Mouse (Mus musculus): ENCODE results near the gene Frmd4b.
A peak's percentile ranks its signal among the peaks of the same experiment; 100 is the strongest.
"Not testable (repeated sequence)": the region's sequence is repeated elsewhere in the genome, so short reads cannot be mapped to it uniquely, and the experiment has no call there.

Frmd4b gene

GRCm38 (mm10) chr6:97290687-97291086 is 326.7 kb downstream of the Frmd4b start:
- no peak for DNase-seq (ENCODE audit: low spot score)

- DNase-seq (ENCODE audit: low spot score): no peak
Measured at GRCm38 (mm10) chr6:97289838-97290237, 327.5 kb downstream of the Frmd4b start.

- no peak for DNase-seq (ENCODE audit: low spot score)
Measured at GRCm38 (mm10) chr6:97289316-97289820, 328.0 kb downstream of the Frmd4b start.

GRCm38 (mm10) chr6:97288047-97288855 is 329.1 kb downstream of the Frmd4b start:
- DNase-seq (ENCODE audit: low spot score): no peak

- DNase-seq (ENCODE audit: low spot score): no peak
Measured at GRCm38 (mm10) chr6:97286332-97286731, 331.0 kb downstream of the Frmd4b start.

- DNase-seq (ENCODE audit: low spot score): no peak
Measured at GRCm38 (mm10) chr6:97283676-97284075, 333.7 kb downstream of the Frmd4b start.

- DNase-seq (ENCODE audit: low spot score): no peak
Measured at GRCm38 (mm10) chr6:97278878-97279277, 338.5 kb downstream of the Frmd4b start.

- peak; percentile 91 for DNase-seq (ENCODE audit: low spot score)
Measured at GRCm38 (mm10) chr6:97278014-97278787, 339.1 kb downstream of the Frmd4b start.

- DNase-seq (ENCODE audit: low spot score): no peak
Measured at GRCm38 (mm10) chr6:97276890-97277497, 340.3 kb downstream of the Frmd4b start.

GRCm38 (mm10) chr6:97276366-97276765 is 341.0 kb downstream of the Frmd4b start:
- DNase-seq (ENCODE audit: low spot score): peak; percentile 37

- DNase-seq (ENCODE audit: low spot score): no peak
Measured at GRCm38 (mm10) chr6:97275760-97276159, 341.6 kb downstream of the Frmd4b start.

GRCm38 (mm10) chr6:97273777-97274176 is 343.6 kb downstream of the Frmd4b start:
- DNase-seq (ENCODE audit: low spot score): no peak

- no peak for DNase-seq (ENCODE audit: low spot score)
Measured at GRCm38 (mm10) chr6:97273058-97273710, 344.2 kb downstream of the Frmd4b start.

- no peak for DNase-seq (ENCODE audit: low spot score)
Measured at GRCm38 (mm10) chr6:97272349-97272748, 345.0 kb downstream of the Frmd4b start.

GRCm38 (mm10) chr6:97269596-97269995 is 347.7 kb downstream of the Frmd4b start:
- DNase-seq (ENCODE audit: low spot score): no peak

GRCm38 (mm10) chr6:97267132-97267531 is 350.2 kb downstream of the Frmd4b start:
- no peak for DNase-seq (ENCODE audit: low spot score)

- DNase-seq (ENCODE audit: low spot score): no peak
Measured at GRCm38 (mm10) chr6:97266661-97267060, 350.7 kb downstream of the Frmd4b start.

- DNase-seq (ENCODE audit: low spot score): no peak
Measured at GRCm38 (mm10) chr6:97265705-97266104, 351.6 kb downstream of the Frmd4b start.

- no peak for DNase-seq (ENCODE audit: low spot score)
Measured at GRCm38 (mm10) chr6:97265240-97265639, 352.1 kb downstream of the Frmd4b start.

GRCm38 (mm10) chr6:97263750-97264149 is 353.6 kb downstream of the Frmd4b start:
- not testable (repeated sequence) for DNase-seq (ENCODE audit: low spot score)

- DNase-seq (ENCODE audit: low spot score): no peak
Measured at GRCm38 (mm10) chr6:97262229-97262628, 355.1 kb downstream of the Frmd4b start.

GRCm38 (mm10) chr6:97259926-97260325 is 357.4 kb downstream of the Frmd4b start:
- not testable (repeated sequence) for DNase-seq (ENCODE audit: low spot score)

All from embryo, embryonic 10.5 days (tissue).